21 mouse cellular contexts compared by ENCODE assay signal in genomic region chr3:22084222-22084996, GRCm38 (mm10). TPM values are rescaled to one million over a fixed set of nuclear protein-coding genes. Genes with fewer than 3 reads are reported as not detected.
DNase-seq lines count a peak whose midpoint lies in the region; ATAC-seq lines count a peak whose summit lies in the region.
"Had no signal": no experiment of that assay in that cellular context is flagged by ENCODE, and none has a peak within 500 bp of the region (broad histone marks: within the 10 kb centered on the region; RNA-seq: fewer than 3 reads in every experiment).

No protein-coding gene starts in this region.

- no peak for DNase-seq in midbrain, embryonic 14.5 days
- no peak for DNase-seq in midbrain, embryonic 11.5 days (ENCODE audit: low spot score, missing footprints)
- peak; percentile 83 for DNase-seq in ZHBTc4 (ENCODE audit: low read depth, low spot score)
- no peak for DNase-seq in cerebellum, postnatal 36 days
- DNase-seq in left cerebral cortex, postnatal 25 days (ENCODE audit: low spot score in 2 of 2): no peak
- DNase-seq: adrenal gland, postnatal 36 days; cerebellum, adult 18-20 months; lung, embryonic 14.5 days; right cerebral cortex, postnatal 25 days; thymus, postnatal 4 days had no signal

- ATAC-seq in midbrain, embryonic 14.5 days (ENCODE audit: low FRiP score, low TSS enrichment): peak; percentile 20; the same call in 1 of the 2 replicates
- no peak for ATAC-seq in midbrain, embryonic 11.5 days (ENCODE audit: low FRiP score)
- ATAC-seq in kidney, embryonic 16.5 days (ENCODE audit: low FRiP score, low TSS enrichment): peak; percentile 86; the same call in 1 of the 2 replicates
- no peak for ATAC-seq in megakaryocyte-erythroid progenitor cell, adult 5-6 weeks (replicated peaks; ENCODE audit: low FRiP score, low TSS enrichment, poor library complexity, severe bottlenecking)
- ATAC-seq: inflammation-experienced regulatory T-cells, adult 6 months; midbrain, embryonic 13.5 days had no signal

- H3K4me1 ChIP-seq in midbrain, embryonic 14.5 days (ENCODE audit: control insufficient read depth, insufficient read depth, low read length): peaks cover 5% of the 10 kb centered on the region; the same call in 1 of the 2 replicates
- peaks cover 2% of the 10 kb centered on the region; the same call in 1 of the 2 replicates for H3K4me1 ChIP-seq in midbrain, embryonic 11.5 days (ENCODE audit: control insufficient read depth, insufficient read depth, low read length)
- H3K4me1 ChIP-seq in kidney, embryonic 16.5 days (ENCODE audit: insufficient read depth, low read length): peaks cover 21% of the 10 kb centered on the region

- H3K4me2 ChIP-seq in midbrain, embryonic 14.5 days (ENCODE audit: low read length): no peak overlapping the region
- H3K4me2 ChIP-seq in midbrain, embryonic 11.5 days: no peak overlapping the region
- H3K4me2 ChIP-seq in kidney, embryonic 16.5 days (replicated peaks; ENCODE audit: low read depth, low read length): no peak overlapping the region
- H3K4me2 ChIP-seq: heart, embryonic 13.5 days; hindbrain, embryonic 13.5 days; liver, embryonic 11.5 days; lung, embryonic 14.5 days; midbrain, embryonic 13.5 days had no signal

- H3K27ac ChIP-seq in midbrain, embryonic 14.5 days (replicated peaks; ENCODE audit: low read depth, low read length): no peak overlapping the region
- H3K27ac ChIP-seq in midbrain, embryonic 11.5 days (ENCODE audit: low read depth, low read length): no peak overlapping the region
- peak overlapping the region; percentile 55; the same call in 1 of the 2 replicates for H3K27ac ChIP-seq in kidney, embryonic 16.5 days (ENCODE audit: low read length)
- H3K27ac ChIP-seq: embryonic facial prominence, embryonic 10.5 days; heart, embryonic 13.5 days; hindbrain, embryonic 13.5 days; layer of hippocampus, adult 2 months; left cerebral cortex, adult 2 months; midbrain, embryonic 13.5 days had no signal

- no peak overlapping the region for H3K4me3 ChIP-seq in midbrain, embryonic 14.5 days (replicated peaks; ENCODE audit: low read depth, low read length)
- no peak overlapping the region for H3K4me3 ChIP-seq in midbrain, embryonic 11.5 days (ENCODE audit: low read depth, low read length)
- no peak overlapping the region for H3K4me3 ChIP-seq in kidney, embryonic 16.5 days (ENCODE audit: low read length)
- H3K4me3 ChIP-seq: embryonic facial prominence, embryonic 10.5 days; heart, embryonic 13.5 days; hindbrain, embryonic 13.5 days; layer of hippocampus, adult 2 months; left cerebral cortex, adult 2 months; midbrain, embryonic 13.5 days had no signal

- H3K27me3 ChIP-seq in midbrain, embryonic 14.5 days (ENCODE audit: control insufficient read depth, insufficient read depth, low read length): no peaks in the 10 kb centered on the region
- no peaks in the 10 kb centered on the region for H3K27me3 ChIP-seq in midbrain, embryonic 11.5 days (ENCODE audit: control insufficient read depth, insufficient read depth, low read length)
- no peaks in the 10 kb centered on the region for H3K27me3 ChIP-seq in kidney, embryonic 16.5 days (ENCODE audit: insufficient read depth, low read length)
- H3K27me3 ChIP-seq: heart, embryonic 13.5 days; hindbrain, embryonic 13.5 days; midbrain, embryonic 13.5 days had no signal

- no peak overlapping the region for H3K9ac ChIP-seq in midbrain, embryonic 14.5 days (replicated peaks; ENCODE audit: low read length)
- H3K9ac ChIP-seq in midbrain, embryonic 11.5 days (ENCODE audit: low read length): no peak overlapping the region
- no peak overlapping the region for H3K9ac ChIP-seq in kidney, embryonic 16.5 days (replicated peaks; ENCODE audit: low read length)
- H3K9ac ChIP-seq: heart, embryonic 13.5 days; hindbrain, embryonic 13.5 days; lung, embryonic 14.5 days; midbrain, embryonic 13.5 days had no signal

- H3K9me3 ChIP-seq in midbrain, embryonic 14.5 days (ENCODE audit: control insufficient read depth, low read length): no peaks in the 10 kb centered on the region
- H3K9me3 ChIP-seq in midbrain, embryonic 11.5 days (ENCODE audit: control insufficient read depth, low read length): no peaks in the 10 kb centered on the region
- no peaks in the 10 kb centered on the region for H3K9me3 ChIP-seq in kidney, embryonic 16.5 days (ENCODE audit: low read length)
- H3K9me3 ChIP-seq: embryonic facial prominence, embryonic 10.5 days; G1E; heart, embryonic 13.5 days; hindbrain, embryonic 13.5 days; midbrain, embryonic 13.5 days had no signal

- WGBS in midbrain, embryonic 14.5 days: 93% methylated on average over 10 of the region's 10 CpGs
- 92% methylated on average over 10 of the region's 10 CpGs for WGBS in midbrain, embryonic 11.5 days
- WGBS in kidney, embryonic 16.5 days: 43% methylated on average over 10 of the region's 10 CpGs

- intact Hi-C loops in left cerebral cortex, postnatal 25 days (cut with DNase I): no loop called here

- H3K36me3 ChIP-seq in midbrain, embryonic 14.5 days (ENCODE audit: control insufficient read depth, insufficient read depth, low read length): no peaks in the 10 kb centered on the region
- no peaks in the 10 kb centered on the region for H3K36me3 ChIP-seq in midbrain, embryonic 11.5 days (ENCODE audit: control insufficient read depth, insufficient read depth, low read length)
- 0 out of 2 replicates have a peak, but pooled peaks cover 4% of the 10 kb centered on the region for H3K36me3 ChIP-seq in kidney, embryonic 16.5 days (ENCODE audit: insufficient read depth, low read length)
- H3K36me3 ChIP-seq: hindbrain, embryonic 13.5 days; midbrain, embryonic 13.5 days had no signal

RNA-seq across cellular contexts. Expression of gene Tbl1xr1, which starts 8.0 kb away (rescaled TPM):
- 25.3 and 26.2 TPM in 2 replicates for polyA plus RNA-seq in midbrain, embryonic 14.5 days (2014; fragmentation: Nextera tagmentation; extraction: Ambion mirVana)
- 24.2 and 29.2 TPM in 2 replicates for polyA plus RNA-seq in midbrain, embryonic 11.5 days (2014; fragmentation: Nextera tagmentation; extraction: Ambion mirVana)
- 19.2 and 23.2 TPM in 2 replicates for polyA plus RNA-seq in kidney, embryonic 16.5 days (2015; fragmentation: Nextera tagmentation; extraction: Ambion mirVana)
- total RNA-seq in megakaryocyte-erythroid progenitor cell, adult 5-6 weeks (2014; fragmentation: Nextera tagmentation): 51.8 and 68.9 TPM in 2 replicates
- 67.5 and 70.0 TPM in 2 replicates for total RNA-seq in megakaryocyte-erythroid progenitor cell, adult 5-6 weeks (2017)
- 100 to 1,000 TPM; 128 to 139 TPM for total RNA-seq in left cerebral cortex, postnatal 25 days (2021)

Comparison
In these comparisons a context has a peak if more than half of its experiments do, and no peak if none do; other contexts are left out.
1. ATAC-seq: peak in midbrain, embryonic 14.5 days (single experiment) and kidney, embryonic 16.5 days (single experiment); none in midbrain, embryonic 11.5 days (single experiment) and megakaryocyte-erythroid progenitor cell, adult 5-6 weeks (single experiment).